Mouse (Mus musculus): ENCODE data around the gene Dclk2. TPM values are rescaled to one million over a fixed set of nuclear protein-coding genes. Genes with fewer than 3 reads are reported as not detected.

The Dclk2 gene
- 44.2 and 49.0 TPM in 2 replicates for polyA plus RNA-seq (2014; fragmentation: Nextera tagmentation; extraction: Ambion mirVana)

- Histone ChIP-seq H3K4me2 (ENCODE audit: low read depth, low read length, severe bottlenecking) (peak within 1 kb of the TSS; percentile 67), H3K9me3 (ENCODE audit: control insufficient read depth, low read length) (no peaks in the 10 kb centered on the region), H3K9ac (ENCODE audit: low read length) (peak within 1 kb of the TSS; percentile 89), H3K27ac (ENCODE audit: low read depth, low read length) (peak within 1 kb of the TSS; percentile 68), H3K4me3 (ENCODE audit: low read depth, low read length) (peak within 1 kb of the TSS; percentile 81), H3K27me3 (ENCODE audit: control insufficient read depth, insufficient read depth, low read length) (no peaks in the 10 kb centered on the region), H3K4me1 (replicated peaks; ENCODE audit: control insufficient read depth, insufficient read depth, low read length) (no peaks in the 10 kb centered on the region; the same call in 1 of the 2 replicates), H3K36me3 (ENCODE audit: control insufficient read depth, insufficient read depth, low read length) (no peaks in the 10 kb centered on the region; the same call in 1 of the 2 replicates)
- DNase-seq (ENCODE audit: low spot score) (peak; percentile 88), ATAC-seq (replicated peaks; ENCODE audit: low FRiP score) (peak; percentile 88)
- under 1% methylated on average over 77 of the region's 91 CpGs for WGBS
Measured at GRCm38 (mm10) chr3:86920343-86921083, at the start of gene Dclk2. Dclk2 (minus strand) TSS chr3:86920852.

GRCm38 (mm10) chr3:86962665-86963435, 42.2 kb upstream of the Dclk2 start:
- WGBS = 88% methylated on average over 17 of the region's 17 CpGs
- no peaks in the 10 kb centered on the region for H3K4me1 ChIP-seq (replicated peaks; ENCODE audit: control insufficient read depth, insufficient read depth, low read length)
- no peak overlapping the region for H3K4me2 ChIP-seq (ENCODE audit: low read depth, low read length, severe bottlenecking)
- H3K27me3 ChIP-seq (ENCODE audit: control insufficient read depth, insufficient read depth, low read length) = no peaks in the 10 kb centered on the region
- ATAC-seq (replicated peaks; ENCODE audit: low FRiP score) (no peak), DNase-seq (ENCODE audit: low spot score) (no peak)
- no peaks in the 10 kb centered on the region for H3K9me3 ChIP-seq (ENCODE audit: control insufficient read depth, low read length)
- H3K4me3 ChIP-seq (ENCODE audit: low read depth, low read length) = no peak overlapping the region
- H3K27ac ChIP-seq (ENCODE audit: low read depth, low read length) = no peak overlapping the region
- no peak overlapping the region for H3K9ac ChIP-seq (ENCODE audit: low read length)
- H3K36me3 ChIP-seq (ENCODE audit: control insufficient read depth, insufficient read depth, low read length) = no peaks in the 10 kb centered on the region

GRCm38 (mm10) chr3:86961395-86961669, 40.7 kb upstream of the Dclk2 start:
- Histone ChIP-seq H3K4me2 (ENCODE audit: low read depth, low read length, severe bottlenecking) (no peak overlapping the region), H3K4me3 (ENCODE audit: low read depth, low read length) (no peak overlapping the region), H3K36me3 (ENCODE audit: control insufficient read depth, insufficient read depth, low read length) (no peaks in the 10 kb centered on the region), H3K27ac (ENCODE audit: low read depth, low read length) (no peak overlapping the region), H3K9me3 (ENCODE audit: control insufficient read depth, low read length) (no peaks in the 10 kb centered on the region), H3K4me1 (replicated peaks; ENCODE audit: control insufficient read depth, insufficient read depth, low read length) (no peaks in the 10 kb centered on the region), H3K27me3 (ENCODE audit: control insufficient read depth, insufficient read depth, low read length) (no peaks in the 10 kb centered on the region), H3K9ac (ENCODE audit: low read length) (no peak overlapping the region)
- DNase-seq (ENCODE audit: low spot score) (no peak), ATAC-seq (replicated peaks; ENCODE audit: low FRiP score) (no peak)
- WGBS = 87% methylated on average over 2 of the region's 2 CpGs

GRCm38 (mm10) chr3:86960656-86961394, 40.2 kb upstream of the Dclk2 start:
- no peak overlapping the region for H3K27ac ChIP-seq (ENCODE audit: low read depth, low read length)
- 89% methylated on average over 17 of the region's 17 CpGs for WGBS
- H3K4me3 ChIP-seq (ENCODE audit: low read depth, low read length) = no peak overlapping the region
- no peak overlapping the region for H3K9ac ChIP-seq (ENCODE audit: low read length)
- no peaks in the 10 kb centered on the region for H3K27me3 ChIP-seq (ENCODE audit: control insufficient read depth, insufficient read depth, low read length)
- no peaks in the 10 kb centered on the region for H3K4me1 ChIP-seq (replicated peaks; ENCODE audit: control insufficient read depth, insufficient read depth, low read length)
- no peak overlapping the region for H3K4me2 ChIP-seq (ENCODE audit: low read depth, low read length, severe bottlenecking)
- H3K36me3 ChIP-seq (ENCODE audit: control insufficient read depth, insufficient read depth, low read length) = no peaks in the 10 kb centered on the region
- H3K9me3 ChIP-seq (ENCODE audit: control insufficient read depth, low read length) = no peaks in the 10 kb centered on the region
- no peak for DNase-seq (ENCODE audit: low spot score)
- no peak for ATAC-seq (replicated peaks; ENCODE audit: low FRiP score)

- H3K4me2 ChIP-seq (ENCODE audit: low read depth, low read length, severe bottlenecking) = no peak overlapping the region
- WGBS = 94% methylated on average over 7 of the region's 7 CpGs
- H3K4me3 ChIP-seq (ENCODE audit: low read depth, low read length) = no peak overlapping the region
- H3K9ac ChIP-seq (ENCODE audit: low read length) = no peak overlapping the region
- DNase-seq (ENCODE audit: low spot score) (no peak), ATAC-seq (replicated peaks; ENCODE audit: low FRiP score) (no peak)
- H3K9me3 ChIP-seq (ENCODE audit: control insufficient read depth, low read length) = no peaks in the 10 kb centered on the region
- H3K27me3 ChIP-seq (ENCODE audit: control insufficient read depth, insufficient read depth, low read length) = no peaks in the 10 kb centered on the region
- no peaks in the 10 kb centered on the region for H3K4me1 ChIP-seq (replicated peaks; ENCODE audit: control insufficient read depth, insufficient read depth, low read length)
- no peaks in the 10 kb centered on the region for H3K36me3 ChIP-seq (ENCODE audit: control insufficient read depth, insufficient read depth, low read length)
- H3K27ac ChIP-seq (ENCODE audit: low read depth, low read length) = no peak overlapping the region
Measured at GRCm38 (mm10) chr3:86959088-86959487, 38.4 kb upstream of the Dclk2 start.

GRCm38 (mm10) chr3:86955376-86955775, 34.7 kb upstream of the Dclk2 start:
- WGBS = 58% methylated on average over 4 of the region's 4 CpGs
- no peak for DNase-seq (ENCODE audit: low spot score)
- H3K4me2 ChIP-seq (ENCODE audit: low read depth, low read length, severe bottlenecking) = no peak overlapping the region

GRCm38 (mm10) chr3:86954521-86954920, 33.9 kb upstream of the Dclk2 start:
- Histone ChIP-seq H3K27me3 (ENCODE audit: control insufficient read depth, insufficient read depth, low read length) (no peaks in the 10 kb centered on the region), H3K4me1 (replicated peaks; ENCODE audit: control insufficient read depth, insufficient read depth, low read length) (no peaks in the 10 kb centered on the region), H3K27ac (ENCODE audit: low read depth, low read length) (no peak overlapping the region), H3K9me3 (ENCODE audit: control insufficient read depth, low read length) (peaks cover 3% of the 10 kb centered on the region; the same call in 1 of the 2 replicates), H3K36me3 (ENCODE audit: control insufficient read depth, insufficient read depth, low read length) (no peaks in the 10 kb centered on the region), H3K4me3 (ENCODE audit: low read depth, low read length) (no peak overlapping the region), H3K4me2 (ENCODE audit: low read depth, low read length, severe bottlenecking) (no peak overlapping the region), H3K9ac (ENCODE audit: low read length) (no peak overlapping the region)
- WGBS = 83% methylated on average over 1 of the region's 1 CpGs
- ATAC-seq (replicated peaks; ENCODE audit: low FRiP score) (no peak), DNase-seq (ENCODE audit: low spot score) (no peak)

More at GRCm38 (mm10) chr3:86955376-86955775, 34.7 kb upstream of the Dclk2 start:
- no peak for ATAC-seq (replicated peaks; ENCODE audit: low FRiP score)
- no peak overlapping the region for H3K9ac ChIP-seq (ENCODE audit: low read length)
- no peaks in the 10 kb centered on the region for H3K4me1 ChIP-seq (replicated peaks; ENCODE audit: control insufficient read depth, insufficient read depth, low read length)
- no peaks in the 10 kb centered on the region for H3K36me3 ChIP-seq (ENCODE audit: control insufficient read depth, insufficient read depth, low read length)
- no peak overlapping the region for H3K4me3 ChIP-seq (ENCODE audit: low read depth, low read length)
- no peaks in the 10 kb centered on the region for H3K27me3 ChIP-seq (ENCODE audit: control insufficient read depth, insufficient read depth, low read length)
- H3K27ac ChIP-seq (ENCODE audit: low read depth, low read length) = no peak overlapping the region
- peaks cover 3% of the 10 kb centered on the region; the same call in 1 of the 2 replicates for H3K9me3 ChIP-seq (ENCODE audit: control insufficient read depth, low read length)

GRCm38 (mm10) chr3:86953819-86954218, 33.2 kb upstream of the Dclk2 start:
- no peak overlapping the region for H3K4me2 ChIP-seq (ENCODE audit: low read depth, low read length, severe bottlenecking)
- peaks cover 3% of the 10 kb centered on the region; the same call in 1 of the 2 replicates for H3K9me3 ChIP-seq (ENCODE audit: control insufficient read depth, low read length)
- no peaks in the 10 kb centered on the region for H3K36me3 ChIP-seq (ENCODE audit: control insufficient read depth, insufficient read depth, low read length)
- H3K9ac ChIP-seq (ENCODE audit: low read length) = no peak overlapping the region
- no peak overlapping the region for H3K4me3 ChIP-seq (ENCODE audit: low read depth, low read length)
- no peaks in the 10 kb centered on the region for H3K27me3 ChIP-seq (ENCODE audit: control insufficient read depth, insufficient read depth, low read length)
- no peaks in the 10 kb centered on the region for H3K4me1 ChIP-seq (replicated peaks; ENCODE audit: control insufficient read depth, insufficient read depth, low read length)
- no peak overlapping the region for H3K27ac ChIP-seq (ENCODE audit: low read depth, low read length)
- WGBS = 89% methylated on average over 4 of the region's 4 CpGs
- ATAC-seq (replicated peaks; ENCODE audit: low FRiP score) (no peak), DNase-seq (ENCODE audit: low spot score) (no peak)
